Mouse (Mus musculus) E14TG2a.4 (cell line): ENCODE data around the gene Fam50b.

Source experiments
- H3K27me3 ChIP-seq: 2 replicates; pipeline ENCODE4 v1.6.1; 2014; ENCODE audit warnings: low read length, control low read depth; ENCODE audit not compliant: insufficient read depth
- H3K36me3 ChIP-seq: 2 replicates; pipeline ENCODE4 v1.6.1; 2014; ENCODE audit warnings: low read length, control low read depth; ENCODE audit not compliant: insufficient read depth
- H3K4me1 ChIP-seq: replicated peaks from 2 replicates; pipeline ENCODE4 v1.6.1; 2014; ENCODE audit warnings: low read depth, low read length, control low read depth
- H3K4me3 ChIP-seq: replicated peaks from 2 replicates; pipeline ENCODE4 v1.5.1; 2014; ENCODE audit warnings: mild to moderate bottlenecking, low read length
- H3K9me3 ChIP-seq: 2 replicates; pipeline ENCODE4 v1.6.1; 2014; ENCODE audit warnings: low read length, control low read depth
- CTCF ChIP-seq: conservative IDR thresholded peaks from 2 replicates; pipeline ENCODE4 v1.5.1; 2014; ENCODE audit warnings: low read length
- NANOG ChIP-seq: IDR thresholded peaks from 2 replicates; pipeline ENCODE4 v1.6.1; 2014; ENCODE audit warnings: borderline replicate concordance, low read length, mixed read lengths
- POU5F1 ChIP-seq: IDR thresholded peaks from 2 replicates; pipeline ENCODE4 v1.6.1; 2014; ENCODE audit warnings: low read length, borderline replicate concordance

Fam50b gene

DNA sequence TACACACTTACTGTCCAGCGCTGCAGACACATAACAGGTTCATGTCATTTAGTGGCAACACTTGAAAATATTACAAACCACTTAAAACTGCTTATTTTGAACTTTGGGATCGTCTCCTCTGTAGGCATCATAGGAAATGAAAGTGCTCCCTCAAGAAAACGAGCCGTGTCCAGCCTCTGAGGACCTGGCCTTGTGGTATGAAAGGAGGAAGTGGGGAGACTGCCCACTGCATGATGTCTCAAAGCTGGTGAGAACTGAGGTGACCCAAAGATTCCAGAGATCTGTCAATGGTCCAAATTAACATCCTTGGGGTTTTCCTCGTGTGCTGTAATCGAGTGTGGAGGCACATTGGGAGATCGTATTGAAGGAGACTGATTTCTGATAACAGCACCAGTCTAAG lies 58.4 kb downstream of the Fam50b start:
- H3K4me1 ChIP-seq, result no peaks in the 10 kb centered on the region
- TF ChIP-seq POU5F1 (no peak), CTCF (no peak), NANOG (no peak)
- no peaks in the 10 kb centered on the region for H3K36me3 ChIP-seq
- H3K9me3 ChIP-seq, result no peaks in the 10 kb centered on the region
- no peaks in the 10 kb centered on the region for H3K27me3 ChIP-seq
- H3K4me3 ChIP-seq, result no peak overlapping the region

DNA sequence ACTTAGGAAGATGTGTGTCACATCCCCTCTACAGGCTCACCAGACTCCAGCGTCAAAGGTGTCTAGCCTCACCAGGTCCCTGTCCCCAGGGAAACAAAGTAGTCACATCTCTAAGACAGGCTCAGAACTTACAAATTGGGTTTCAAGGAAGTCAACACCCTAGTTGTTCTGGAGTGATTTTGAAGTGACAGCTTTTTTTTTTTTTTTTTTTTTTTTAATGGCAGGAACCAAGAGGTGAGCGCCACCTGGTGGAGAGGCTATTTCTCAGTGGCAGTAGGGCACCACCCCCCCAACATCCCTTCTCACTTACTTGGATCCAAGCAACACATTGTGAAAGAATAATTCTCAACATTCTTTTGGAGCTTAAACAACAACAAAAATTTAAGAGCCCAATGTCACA lies 59.2 kb downstream of the Fam50b start:
- Histone ChIP-seq H3K27me3 (no peaks in the 10 kb centered on the region; the same call in 1 of the 2 replicates), H3K9me3 (no peaks in the 10 kb centered on the region), H3K4me3 (no peak overlapping the region), H3K36me3 (no peaks in the 10 kb centered on the region), H3K4me1 (no peaks in the 10 kb centered on the region)
- peak; percentile 46 for TF ChIP-seq CTCF
- no peak for TF ChIP-seq POU5F1

DNA sequence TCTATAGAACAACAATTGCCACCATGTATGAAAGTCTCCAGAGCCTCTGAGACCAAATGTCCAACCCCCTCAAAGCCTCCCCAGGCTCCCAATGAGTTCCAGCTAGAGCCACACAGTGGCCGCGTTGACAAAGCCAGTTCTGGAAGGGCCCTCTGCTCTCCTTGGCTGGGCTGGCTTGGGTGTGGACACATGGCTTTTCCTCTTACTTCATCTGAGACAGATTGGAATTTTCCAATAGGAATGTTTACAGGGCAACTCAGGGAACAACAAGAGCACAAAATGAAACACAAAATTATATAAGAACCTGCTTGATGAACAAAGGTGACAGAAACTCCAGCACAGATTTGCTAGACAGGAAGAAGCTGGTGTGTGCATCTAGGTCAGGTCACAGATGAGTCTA lies 59.8 kb downstream of the Fam50b start:
- no peaks in the 10 kb centered on the region for H3K9me3 ChIP-seq
- no peaks in the 10 kb centered on the region for H3K4me1 ChIP-seq
- H3K36me3 ChIP-seq, result no peaks in the 10 kb centered on the region
- no peak overlapping the region for H3K4me3 ChIP-seq
- no peaks in the 10 kb centered on the region; the same call in 1 of the 2 replicates for H3K27me3 ChIP-seq
- TF ChIP-seq POU5F1 (no peak), CTCF (no peak), NANOG (no peak)
